Mouse (Mus musculus) C2C12 (cell line): Measurements from ENCODE around the gene Cops4. TPM values are rescaled to one million over a fixed set of nuclear protein-coding genes. Genes with fewer than 3 reads are reported as not detected.

Experiments
- H3K27me3 ChIP-seq: one replicate; pipeline ENCODE4 v1.6.1; 2011; ENCODE audit not compliant: control insufficient read depth, insufficient read depth, insufficient read length
- H3K36me3 ChIP-seq: one replicate; pipeline ENCODE4 v1.6.1; 2011; ENCODE audit not compliant: control insufficient read depth, insufficient read depth
- H3K4me3 ChIP-seq: one replicate; pipeline ENCODE4 v1.5.1; 2011; ENCODE audit warnings: mild to moderate bottlenecking, control low read depth; ENCODE audit not compliant: poor library complexity, insufficient read depth, severe bottlenecking
- H3K79me2 ChIP-seq: one replicate; pipeline ENCODE4 v1.6.1; 2011; ENCODE audit not compliant: control insufficient read depth, insufficient read depth
- H3K79me3 ChIP-seq: one replicate; pipeline ENCODE4 v1.6.1; 2011; ENCODE audit warnings: low read depth, control low read depth
- H3ac ChIP-seq: one replicate; pipeline ENCODE3; 2011; ENCODE audit warnings: low read depth; ENCODE audit not compliant: control insufficient read depth, insufficient read length
- CEBPB ChIP-seq: IDR thresholded peaks from one replicate; pipeline ENCODE4 v1.6.1; 2011; ENCODE audit warnings: low read depth, mild to moderate bottlenecking, control low read depth, moderate library complexity
- CTCF ChIP-seq: IDR thresholded peaks from one replicate; pipeline ENCODE4 v1.5.1; 2011; ENCODE audit not compliant: control insufficient read depth, insufficient read depth, insufficient read length
- FOSL1 ChIP-seq: IDR thresholded peaks from one replicate; pipeline ENCODE4 v1.8.0; 2011; ENCODE audit warnings: mild to moderate bottlenecking, low read length; ENCODE audit not compliant: poor library complexity, insufficient read depth, severe bottlenecking
- MAX ChIP-seq: IDR thresholded peaks from one replicate; pipeline ENCODE4 v1.6.1; 2011; ENCODE audit warnings: mild to moderate bottlenecking, control low read depth
- MYOD1 ChIP-seq: IDR thresholded peaks from one replicate; pipeline ENCODE4 v1.6.1; 2011; ENCODE audit warnings: low read depth; ENCODE audit not compliant: control insufficient read depth, insufficient read length
- MYOG ChIP-seq: IDR thresholded peaks from one replicate; pipeline ENCODE4 v1.6.1; 2011; ENCODE audit not compliant: control insufficient read depth, insufficient read length; ENCODE audit errors: extremely low read depth
- USF1 ChIP-seq: IDR thresholded peaks from one replicate; pipeline ENCODE4 v1.6.1; 2011; ENCODE audit warnings: low read depth, mild to moderate bottlenecking, control low read depth, moderate library complexity
- polyA plus RNA-seq: library from polyadenylated mRNA; unstranded; fragments of >200 nt; fragmentation: generic; extraction: Trizol; gene quantifications from one replicate; pipeline ENCODE4 v1.2.1, GENCODE M21; 2012; ENCODE audit warnings: missing spikeins

The Cops4 gene
- polyA plus RNA-seq, 1 experiment, result 85.6 TPM

DNA sequence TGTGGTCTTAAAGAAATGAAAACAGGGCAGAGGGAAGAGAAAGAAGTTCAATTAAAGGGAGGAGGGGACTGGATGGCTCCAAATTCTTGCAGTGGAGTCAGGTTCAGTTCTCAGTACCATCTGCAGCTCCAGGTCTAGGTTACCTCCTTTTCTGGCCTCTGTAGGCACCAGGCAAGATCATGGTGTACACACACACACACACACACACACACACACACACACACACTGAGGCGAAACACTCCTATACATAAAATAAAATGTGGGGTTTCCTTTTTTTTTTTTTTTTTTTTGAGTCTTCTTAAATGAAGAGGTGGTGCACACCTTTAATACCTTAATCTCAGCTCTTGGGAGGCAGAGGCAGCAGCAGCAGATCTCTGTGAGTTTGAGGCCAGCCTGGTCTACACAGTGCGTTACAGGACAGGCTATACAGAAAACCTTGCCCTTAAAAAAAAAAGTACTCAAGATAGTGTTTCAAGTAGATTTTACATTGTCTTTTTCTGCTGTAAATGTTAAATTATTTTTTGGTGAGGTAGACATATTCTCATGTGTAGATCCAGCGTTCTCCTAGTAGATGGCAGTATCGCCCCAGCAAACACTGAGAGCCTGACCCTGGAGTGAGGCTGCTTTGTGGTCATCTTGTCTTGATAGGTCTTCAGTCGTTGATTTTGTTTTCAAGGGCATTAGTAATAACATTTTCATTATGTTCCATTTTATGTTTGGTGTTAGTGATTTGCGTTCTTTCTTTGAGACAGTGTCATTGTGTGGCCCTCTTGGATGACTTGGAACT lies 28.4 kb downstream of the Cops4 start:
- H3K79me3 ChIP-seq, result no peaks in the 10 kb centered on the region
- no peaks in the 10 kb centered on the region for H3K79me2 ChIP-seq
- TF ChIP-seq FOSL1 (no peak), MYOD1 (no peak), CTCF (no peak), MAX (no peak), MYOG (no peak), USF1 (no peak), CEBPB (no peak)
- H3ac ChIP-seq, result no peak overlapping the region
- H3K27me3 ChIP-seq, result no peaks in the 10 kb centered on the region
- H3K4me3 ChIP-seq, result no peak overlapping the region
- peaks cover 58% of the 10 kb centered on the region for H3K36me3 ChIP-seq

DNA sequence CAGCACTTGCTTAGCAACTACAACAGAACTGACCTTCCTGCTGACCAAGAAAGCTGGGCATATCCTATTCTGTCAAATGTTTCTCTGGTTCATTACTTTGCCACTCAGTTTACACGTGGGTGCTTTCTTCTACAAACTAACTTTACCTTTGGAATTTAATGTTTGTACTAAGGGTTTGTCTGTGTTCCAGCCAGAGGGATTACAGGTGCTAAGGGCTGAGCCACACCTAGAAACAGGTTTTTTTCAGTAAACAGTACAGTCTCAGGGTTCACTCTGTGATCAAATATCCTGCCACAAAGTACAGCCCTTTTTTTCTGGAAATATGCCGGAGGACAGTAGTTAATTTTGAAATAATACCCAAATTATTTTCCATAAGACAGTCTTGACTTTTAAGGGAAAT lies 30.1 kb downstream of the Cops4 start:
- no peak overlapping the region for H3ac ChIP-seq
- H3K27me3 ChIP-seq, result no peaks in the 10 kb centered on the region
- H3K79me2 ChIP-seq, result no peaks in the 10 kb centered on the region
- H3K36me3 ChIP-seq, result peaks cover 42% of the 10 kb centered on the region
- no peaks in the 10 kb centered on the region for H3K79me3 ChIP-seq
- no peak for TF ChIP-seq FOSL1
- TF ChIP-seq CTCF, result no peak
- no peak for TF ChIP-seq CEBPB
- TF ChIP-seq MYOG, result no peak
- TF ChIP-seq MAX, result no peak
- TF ChIP-seq MYOD1, result no peak
- no peak for TF ChIP-seq USF1
- H3K4me3 ChIP-seq, result no peak overlapping the region

DNA sequence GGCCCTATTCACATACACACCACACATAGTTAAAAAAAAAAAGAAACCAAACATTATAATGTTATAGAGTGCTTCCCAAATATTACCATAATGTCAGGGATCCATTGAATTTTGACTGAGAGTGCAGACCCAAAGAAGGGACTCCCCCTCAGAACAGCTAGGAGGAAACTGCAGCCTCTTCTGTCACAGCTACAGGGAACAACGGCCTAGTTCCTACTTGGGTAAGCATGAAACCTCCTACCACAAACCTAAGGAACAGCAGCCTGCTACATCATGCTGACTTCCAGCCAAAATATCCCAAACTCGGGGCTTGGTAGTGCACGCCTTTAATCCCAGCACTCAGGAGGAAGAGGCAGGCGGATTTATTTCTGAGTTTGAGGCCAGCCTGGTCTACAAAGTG lies 31.2 kb downstream of the Cops4 start:
- Histone ChIP-seq H3K79me3 (no peaks in the 10 kb centered on the region), H3ac (no peak overlapping the region), H3K4me3 (no peak overlapping the region), H3K27me3 (no peaks in the 10 kb centered on the region), H3K36me3 (peaks cover 37% of the 10 kb centered on the region), H3K79me2 (no peaks in the 10 kb centered on the region)
- TF ChIP-seq MYOD1 (no peak), CTCF (no peak), MYOG (no peak), MAX (no peak)

DNA sequence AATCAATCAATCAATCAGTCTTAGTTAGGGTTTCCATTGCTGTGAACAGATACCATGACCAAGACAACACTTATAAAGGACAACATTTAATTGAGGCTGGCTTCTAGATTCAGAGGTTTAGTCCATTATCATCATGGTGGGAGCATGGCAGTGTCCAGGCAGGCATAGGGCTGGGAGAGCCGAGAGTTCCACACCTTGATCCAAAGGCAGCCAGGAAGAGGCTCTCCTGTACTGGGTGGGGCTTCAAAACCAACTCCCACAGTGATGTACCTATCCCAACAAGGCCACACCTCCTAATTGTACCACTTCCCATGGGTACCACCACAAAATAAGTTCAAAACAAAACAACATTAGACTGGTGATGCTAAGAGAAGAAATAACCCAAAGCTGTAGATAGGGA lies 32.0 kb downstream of the Cops4 start:
- Histone ChIP-seq H3K27me3 (no peaks in the 10 kb centered on the region), H3K79me3 (no peaks in the 10 kb centered on the region), H3K79me2 (no peaks in the 10 kb centered on the region), H3K36me3 (peaks cover 29% of the 10 kb centered on the region), H3K4me3 (no peak overlapping the region), H3ac (no peak overlapping the region)
- no peak for TF ChIP-seq FOSL1
- no peak for TF ChIP-seq USF1
- TF ChIP-seq MAX, result no peak
- TF ChIP-seq MYOG, result no peak
- no peak for TF ChIP-seq MYOD1
- TF ChIP-seq CTCF, result no peak
- no peak for TF ChIP-seq CEBPB

DNA sequence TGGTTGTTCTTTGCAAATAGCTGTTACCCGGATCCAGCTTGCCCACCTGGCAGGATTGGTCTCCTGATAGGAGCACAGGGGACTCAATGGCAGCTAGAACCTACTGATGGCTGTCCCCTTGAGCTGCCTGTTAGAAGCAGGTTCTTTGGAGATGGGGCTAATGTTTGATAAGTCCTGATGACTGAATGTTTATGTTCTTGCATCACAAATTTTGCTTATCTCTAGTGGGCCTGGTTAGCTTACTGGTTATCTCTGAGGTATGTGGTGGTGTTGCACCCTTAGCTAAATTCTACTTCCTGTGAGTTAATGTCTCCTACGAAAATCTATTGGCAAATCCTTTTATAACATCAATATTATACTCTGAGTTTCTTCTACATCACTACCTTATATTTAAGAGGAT lies 33.8 kb downstream of the Cops4 start:
- H3K79me2 ChIP-seq, result no peaks in the 10 kb centered on the region
- TF ChIP-seq MYOD1 (no peak), CEBPB (no peak), MAX (no peak), CTCF (no peak), MYOG (no peak), FOSL1 (no peak), USF1 (no peak)
- H3K27me3 ChIP-seq, result no peaks in the 10 kb centered on the region
- no peak overlapping the region for H3K4me3 ChIP-seq
- peaks cover 18% of the 10 kb centered on the region for H3K36me3 ChIP-seq
- no peak overlapping the region for H3ac ChIP-seq
- H3K79me3 ChIP-seq, result no peaks in the 10 kb centered on the region

DNA sequence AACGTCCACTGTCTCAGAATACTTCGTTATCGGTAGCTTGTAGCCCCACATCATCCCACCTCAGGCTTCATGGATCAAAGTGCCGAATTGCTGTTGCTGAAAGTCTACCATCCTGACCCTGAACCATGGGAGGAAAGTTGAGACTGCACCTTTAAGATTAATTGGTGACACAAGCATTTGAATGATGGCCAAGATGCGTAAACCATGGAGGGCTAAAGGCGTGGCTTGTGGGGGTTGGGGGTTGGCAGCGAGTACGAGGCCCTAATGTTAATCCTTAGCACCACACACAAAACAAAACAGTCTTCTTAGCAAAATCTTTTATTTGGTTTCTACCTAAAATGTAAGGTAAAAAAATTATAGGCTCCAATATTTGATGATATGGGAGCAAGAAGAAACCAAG lies 35.3 kb downstream of the Cops4 start:
- H3ac ChIP-seq, result no peak overlapping the region
- peaks cover 4% of the 10 kb centered on the region for H3K36me3 ChIP-seq
- TF ChIP-seq CTCF (no peak), CEBPB (no peak), FOSL1 (no peak), MYOD1 (no peak), USF1 (no peak), MAX (no peak), MYOG (no peak)
- H3K27me3 ChIP-seq, result no peaks in the 10 kb centered on the region
- H3K79me3 ChIP-seq, result no peaks in the 10 kb centered on the region
- H3K79me2 ChIP-seq, result no peaks in the 10 kb centered on the region
- no peak overlapping the region for H3K4me3 ChIP-seq
